7 mouse cellular contexts compared by ENCODE assay signal in the genomic region with DNA sequence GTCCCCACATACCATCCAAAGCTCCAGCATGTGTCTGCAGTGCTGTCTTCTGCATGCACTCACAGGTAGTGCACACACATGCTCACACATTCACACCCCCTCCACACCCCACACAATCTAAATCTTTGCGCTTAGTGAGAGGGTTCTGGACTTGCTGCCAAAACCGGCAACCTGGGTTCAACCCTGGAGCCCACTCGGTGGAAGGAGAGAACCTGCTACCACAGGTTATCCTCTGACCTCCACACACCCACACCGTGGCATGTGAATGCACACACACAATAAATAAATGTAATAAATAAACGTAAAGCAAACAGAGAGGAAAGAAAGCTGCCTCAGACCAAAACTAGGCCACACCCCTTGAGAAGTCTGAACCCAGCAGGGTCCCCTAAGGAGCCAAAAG. TPM values are rescaled to one million over a fixed set of nuclear protein-coding genes. Genes with fewer than 3 reads are reported as not detected.
A peak's percentile ranks its signal among the peaks of the same experiment; 100 is the strongest.
DNase-seq lines count a peak whose midpoint lies in the region; ATAC-seq and TF ChIP-seq lines count a peak whose summit lies in the region.

No protein-coding gene starts in this region.

- ATAC-seq in lung, embryonic 15.5 days (ENCODE audit: borderline replicate concordance, extremely low read depth, low FRiP score, low TSS enrichment): no peak
- no peak for ATAC-seq in intestine, postnatal 0 days

- no peaks in the 10 kb centered on the region for H3K9me3 ChIP-seq in lung, embryonic 15.5 days
- H3K9me3 ChIP-seq in intestine, postnatal 0 days (ENCODE audit: control insufficient read depth): no peaks in the 10 kb centered on the region

- H3K9ac ChIP-seq in lung, embryonic 15.5 days: peak overlapping the region; percentile 29
- H3K9ac ChIP-seq in intestine, postnatal 0 days (ENCODE audit: low read depth, low read length): 0 out of 2 replicates have a peak overlapping the region, but pooled peaks have one; percentile 43

- no peaks in the 10 kb centered on the region for H3K27me3 ChIP-seq in lung, embryonic 15.5 days
- H3K27me3 ChIP-seq in intestine, postnatal 0 days (replicated peaks; ENCODE audit: control insufficient read depth, insufficient read depth, low read length): no peaks in the 10 kb centered on the region

- peak overlapping the region; percentile 76 for H3K4me2 ChIP-seq in lung, embryonic 15.5 days
- H3K4me2 ChIP-seq in intestine, postnatal 0 days (replicated peaks; ENCODE audit: low read depth): peak overlapping the region; percentile 67

- no peak for DNase-seq in lung, postnatal 10 days
- DNase-seq in layer of hippocampus, adult 8-10 months (ENCODE audit: low spot score in 2 of 2): no peak
- DNase-seq in urinary bladder, postnatal 10 days (ENCODE audit: low spot score): no peak

- TF ChIP-seq CTCF in embryonic fibroblast, embryonic 13.5 days (IDR thresholded peaks at IDR 0.05; ENCODE audit: borderline replicate concordance, insufficient read depth, low read length): no peak
- TF ChIP-seq CTCF in intestine, postnatal 0 days (IDR thresholded peaks at IDR 0.05; ENCODE audit: low read depth): no peak
- no peak for TF ChIP-seq CTCF in olfactory bulb, adult 2 months (IDR thresholded peaks at IDR 0.05; ENCODE audit: insufficient read depth, low read depth, low read length)

- WGBS in lung, embryonic 15.5 days: 75% methylated on average over 5 of the region's 5 CpGs
- 56% methylated on average over 5 of the region's 5 CpGs for WGBS in intestine, postnatal 0 days
- WGBS in olfactory bulb, adult 2 months: 62% methylated on average over 5 of the region's 5 CpGs

- no peak overlapping the region for H3K27ac ChIP-seq in lung, embryonic 15.5 days
- no peak overlapping the region for H3K27ac ChIP-seq in embryonic fibroblast, embryonic 13.5 days (ENCODE audit: insufficient read depth, low read length)
- H3K27ac ChIP-seq in intestine, postnatal 0 days (ENCODE audit: low read depth, low read length): no peak overlapping the region
- no peak overlapping the region for H3K27ac ChIP-seq in olfactory bulb, adult 2 months (ENCODE audit: insufficient read depth, low read depth, low read length)

- TF ChIP-seq POLR2A in embryonic fibroblast, embryonic 13.5 days (IDR thresholded peaks at IDR 0.05; ENCODE audit: low read depth, low read length): no peak
- no peak for TF ChIP-seq POLR2A in olfactory bulb, adult 2 months (IDR thresholded peaks at IDR 0.05; ENCODE audit: insufficient read depth, low read depth, low read length)

- H3K4me1 ChIP-seq in lung, embryonic 15.5 days: peaks cover 27% of the 10 kb centered on the region
- H3K4me1 ChIP-seq in embryonic fibroblast, embryonic 13.5 days (ENCODE audit: control insufficient read depth, insufficient read depth, low read length): peaks cover 13% of the 10 kb centered on the region
- H3K4me1 ChIP-seq in intestine, postnatal 0 days (replicated peaks; ENCODE audit: control insufficient read depth, insufficient read depth, low read length): 0 out of 2 replicates have a peak, but pooled peaks cover 3% of the 10 kb centered on the region
- H3K4me1 ChIP-seq in olfactory bulb, adult 2 months (ENCODE audit: control insufficient read depth, insufficient read depth, low read length): peaks cover 25% of the 10 kb centered on the region

- peak overlapping the region; percentile 60 for H3K4me3 ChIP-seq in lung, embryonic 15.5 days
- H3K4me3 ChIP-seq in embryonic fibroblast, embryonic 13.5 days (ENCODE audit: insufficient read depth, low read length): peak overlapping the region; percentile 60
- peak overlapping the region; percentile 63 for H3K4me3 ChIP-seq in intestine, postnatal 0 days (ENCODE audit: low read depth, low read length)
- peak overlapping the region; percentile 90 for H3K4me3 ChIP-seq in olfactory bulb, adult 2 months (ENCODE audit: insufficient read depth, low read depth, low read length)

- H3K36me3 ChIP-seq in lung, embryonic 15.5 days: peaks cover 47% of the 10 kb centered on the region
- H3K36me3 ChIP-seq in intestine, postnatal 0 days (ENCODE audit: control insufficient read depth, insufficient read depth): peaks cover 47% of the 10 kb centered on the region

RNA-seq across cellular contexts. Expression of gene Akt1s1, which starts 1.0 kb away (rescaled TPM):
- polyA plus RNA-seq in lung, embryonic 15.5 days (2015; fragmentation: Nextera tagmentation; extraction: Ambion mirVana): 109 and 111 TPM in 2 replicates
- 80.0 and 84.2 TPM in 2 replicates for polyA plus RNA-seq in embryonic fibroblast, embryonic 13.5 days (2011; ENCODE audit: insufficient read length, low read depth, missing spikeins)
- 71.6 and 76.5 TPM in 2 replicates for polyA plus RNA-seq in intestine, postnatal 0 days (2015; fragmentation: Nextera tagmentation; extraction: Ambion mirVana)
- not detected in 2 replicates for polyA plus RNA-seq in olfactory bulb, adult 2 months (2012; ENCODE audit: insufficient read depth, insufficient read length, low replicate concordance, missing spikeins)
- total RNA-seq in layer of hippocampus, adult 8-10 months (2022): 10 to 100 TPM; 66.3 to 72.6 (median 71.0) TPM

RNA-seq across cellular contexts. Expression of gene Tbc1d17, which starts 1.1 kb away (rescaled TPM):
- polyA plus RNA-seq in lung, embryonic 15.5 days (2015; fragmentation: Nextera tagmentation; extraction: Ambion mirVana): 71.3 and 74.4 TPM in 2 replicates
- polyA plus RNA-seq in embryonic fibroblast, embryonic 13.5 days (2011; ENCODE audit: insufficient read length, low read depth, missing spikeins): 26.9 and 33.8 TPM in 2 replicates
- 47.4 and 48.5 TPM in 2 replicates for polyA plus RNA-seq in intestine, postnatal 0 days (2015; fragmentation: Nextera tagmentation; extraction: Ambion mirVana)
- not detected in 2 replicates for polyA plus RNA-seq in olfactory bulb, adult 2 months (2012; ENCODE audit: insufficient read depth, insufficient read length, low replicate concordance, missing spikeins)
- 10 to 100 TPM; 71.9 to 92.1 (median 73.8) TPM for total RNA-seq in layer of hippocampus, adult 8-10 months (2022)

RNA-seq across cellular contexts. Expression of gene Pnkp, which starts 9.2 kb away (rescaled TPM):
- 37.6 and 37.9 TPM in 2 replicates for polyA plus RNA-seq in lung, embryonic 15.5 days (2015; fragmentation: Nextera tagmentation; extraction: Ambion mirVana)
- polyA plus RNA-seq in embryonic fibroblast, embryonic 13.5 days (2011; ENCODE audit: insufficient read length, low read depth, missing spikeins): 24.7 and 30.6 TPM in 2 replicates
- polyA plus RNA-seq in intestine, postnatal 0 days (2015; fragmentation: Nextera tagmentation; extraction: Ambion mirVana): 27.7 and 32.0 TPM in 2 replicates
- polyA plus RNA-seq in olfactory bulb, adult 2 months (2012; ENCODE audit: insufficient read depth, insufficient read length, low replicate concordance, missing spikeins): not detected in 2 replicates
- total RNA-seq in layer of hippocampus, adult 8-10 months (2022): 10 to 100 TPM; 29.8 to 37.7 (median 32.4) TPM

RNA-seq across cellular contexts. Expression of gene Ptov1, which starts 21.8 kb away (rescaled TPM):
- polyA plus RNA-seq in lung, embryonic 15.5 days (2015; fragmentation: Nextera tagmentation; extraction: Ambion mirVana): 371 and 398 TPM in 2 replicates
- 144 and 160 TPM in 2 replicates for polyA plus RNA-seq in embryonic fibroblast, embryonic 13.5 days (2011; ENCODE audit: insufficient read length, low read depth, missing spikeins)
- polyA plus RNA-seq in intestine, postnatal 0 days (2015; fragmentation: Nextera tagmentation; extraction: Ambion mirVana): 112 and 114 TPM in 2 replicates
- polyA plus RNA-seq in olfactory bulb, adult 2 months (2012; ENCODE audit: insufficient read depth, insufficient read length, low replicate concordance, missing spikeins): not detected in 2 replicates
- total RNA-seq in layer of hippocampus, adult 8-10 months (2022): 100 to 1,000 TPM; 310 to 354 (median 329) TPM

RNA-seq across cellular contexts. Expression of gene Atf5, which starts 31.3 kb away (rescaled TPM):
- 4.9 and 5.0 TPM in 2 replicates for polyA plus RNA-seq in lung, embryonic 15.5 days (2015; fragmentation: Nextera tagmentation; extraction: Ambion mirVana)
- polyA plus RNA-seq in embryonic fibroblast, embryonic 13.5 days (2011; ENCODE audit: insufficient read length, low read depth, missing spikeins): 342 and 471 TPM in 2 replicates
- polyA plus RNA-seq in intestine, postnatal 0 days (2015; fragmentation: Nextera tagmentation; extraction: Ambion mirVana): 6.5 and 6.6 TPM in 2 replicates
- polyA plus RNA-seq in olfactory bulb, adult 2 months (2012; ENCODE audit: insufficient read depth, insufficient read length, low replicate concordance, missing spikeins): not detected in 2 replicates
- total RNA-seq in layer of hippocampus, adult 8-10 months (2022): 10 to 100 TPM; 23.3 to 36.1 (median 26.1) TPM
